Mouse (Mus musculus) frontal cortex, postnatal 14 days (tissue): ENCODE measurements around the gene Slc27a5.

Experiments
- DNase-seq, 2 experiments: peaks; one replicate each; pipeline ENCODE4 v3.0.0; 2022; ENCODE audit warnings: low spot score in 2 of 2

Gene Slc27a5

GRCm38 (mm10) chr7:12998053-12998452, at the start of gene Slc27a5:
TSS of gene Slc27a5 (minus strand) at chr7:12998192.
- DNase-seq: no peak

- DNase-seq: no peak
Measured at GRCm38 (mm10) chr7:13046084-13046483, 48.1 kb upstream of the Slc27a5 start.

GRCm38 (mm10) chr7:13044254-13044625, 46.2 kb upstream of the Slc27a5 start:
- DNase-seq: no peak

- DNase-seq: no peak
Measured at GRCm38 (mm10) chr7:13043445-13044253, 45.7 kb upstream of the Slc27a5 start.

- no peak for DNase-seq
Measured at GRCm38 (mm10) chr7:13043120-13043444, 45.1 kb upstream of the Slc27a5 start.

GRCm38 (mm10) chr7:13042511-13042910, 44.5 kb upstream of the Slc27a5 start:
- DNase-seq: no peak

GRCm38 (mm10) chr7:13041256-13041655, 43.3 kb upstream of the Slc27a5 start:
- no peak for DNase-seq

GRCm38 (mm10) chr7:13039181-13039580, 41.2 kb upstream of the Slc27a5 start:
- no peak for DNase-seq

GRCm38 (mm10) chr7:13038621-13039169, 40.7 kb upstream of the Slc27a5 start:
- DNase-seq: no peak

GRCm38 (mm10) chr7:13037901-13038555, 40.0 kb upstream of the Slc27a5 start, which contains the start of gene Ube2m:
TSS of gene Ube2m (minus strand) at chr7:13038275.
- peak; percentile 98 to 99 for DNase-seq

GRCm38 (mm10) chr7:13037366-13037765, 39.4 kb upstream of the Slc27a5 start:
- no peak for DNase-seq

- DNase-seq: no peak
Measured at GRCm38 (mm10) chr7:13036806-13037205, 38.8 kb upstream of the Slc27a5 start.

- DNase-seq: no peak
Measured at GRCm38 (mm10) chr7:13035211-13035855, 37.3 kb upstream of the Slc27a5 start.

GRCm38 (mm10) chr7:13034148-13034977, 36.4 kb upstream of the Slc27a5 start, which contains the start of gene Chmp2a:
TSS of gene Chmp2a (minus strand) at chr7:13034807.
- peak; percentile 97 to 98 for DNase-seq

- no peak for DNase-seq
Measured at GRCm38 (mm10) chr7:13033451-13034147, 35.6 kb upstream of the Slc27a5 start.

- no peak for DNase-seq
Measured at GRCm38 (mm10) chr7:13032541-13032940, 34.5 kb upstream of the Slc27a5 start.

- no peak for DNase-seq
Measured at GRCm38 (mm10) chr7:13031983-13032382, 34.0 kb upstream of the Slc27a5 start.

- DNase-seq: no peak
Measured at GRCm38 (mm10) chr7:13031069-13031468, 33.1 kb upstream of the Slc27a5 start.

- no peak for DNase-seq
Measured at GRCm38 (mm10) chr7:13028986-13029385, 31.0 kb upstream of the Slc27a5 start.

GRCm38 (mm10) chr7:13025511-13026112, 27.6 kb upstream of the Slc27a5 start:
- DNase-seq: no peak
